Mouse (Mus musculus) CD4-positive, CD25-positive, alpha-beta regulatory T cell, adult 4 months (primary cell): ENCODE results near the gene Mrpl22. TPM values are rescaled to one million over a fixed set of nuclear protein-coding genes. Genes with fewer than 3 reads are reported as not detected.
"Not testable (repeated sequence)": the region's sequence is repeated elsewhere in the genome, so short reads cannot be mapped to it uniquely, and the experiment has no call there.

Experiments used
- ATAC-seq: one replicate; pipeline ENCODE4 v1.8.0; 2017
- polyA plus RNA-seq, 2 experiments: library from polyadenylated mRNA; unstranded; fragments of 100-300 nt; shearing (Covaris generic); gene quantifications; one replicate each; pipeline ENCODE4 v1.2.1; 2017

The Mrpl22 gene
- 10 to 100 TPM; 66.8 to 74.2 TPM for polyA plus RNA-seq

DNA sequence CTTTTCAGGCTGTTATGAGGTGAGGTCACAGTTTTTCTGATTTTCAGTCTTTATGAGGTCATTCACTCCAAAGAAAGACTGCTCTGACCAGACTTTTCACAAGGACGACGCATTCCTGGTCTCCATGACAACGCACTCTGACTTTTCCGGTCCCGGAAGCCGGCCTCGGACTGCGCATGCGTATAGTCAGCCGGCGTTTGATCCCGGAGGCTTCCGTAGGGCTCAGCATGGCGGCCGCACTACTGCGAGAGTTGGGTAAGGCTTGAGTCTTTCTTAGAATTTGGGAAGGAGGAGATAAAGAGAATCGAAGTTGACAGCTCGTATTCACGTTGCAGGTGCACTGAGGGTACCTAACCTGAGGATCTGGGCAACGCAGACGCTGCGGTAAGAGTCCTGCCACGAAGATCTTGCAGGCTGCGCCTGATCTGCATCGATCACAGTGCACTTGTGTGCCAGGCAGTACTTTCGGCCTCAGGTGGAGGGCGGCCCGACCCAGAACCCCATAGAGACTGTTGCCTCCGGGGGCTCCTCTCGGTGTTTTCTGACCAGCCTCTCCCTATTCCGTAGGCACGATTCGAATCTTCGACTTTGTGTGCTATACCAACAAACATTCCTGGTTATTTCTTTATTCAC is at the start of gene Mrpl22:
Gene Mrpl22, plus strand, starts transcription at position 203 of the 633 bp plus-strand sequence.
- ATAC-seq: peak; percentile 60

GRCm38 (mm10) chr11:58123711-58124110 is 47.8 kb upstream of the Mrpl22 start:
- ATAC-seq: no peak

- no peak for ATAC-seq
Observed at GRCm38 (mm10) chr11:58125021-58125420, 46.4 kb upstream of the Mrpl22 start.

- ATAC-seq: no peak
Observed at GRCm38 (mm10) chr11:58126397-58127160, 44.9 kb upstream of the Mrpl22 start.

GRCm38 (mm10) chr11:58127544-58127943 is 43.9 kb upstream of the Mrpl22 start:
- ATAC-seq: no peak

- ATAC-seq: no peak
Observed at GRCm38 (mm10) chr11:58129302-58129843, 42.1 kb upstream of the Mrpl22 start.

GRCm38 (mm10) chr11:58132026-58132425 is 39.4 kb upstream of the Mrpl22 start:
- ATAC-seq: no peak

DNA sequence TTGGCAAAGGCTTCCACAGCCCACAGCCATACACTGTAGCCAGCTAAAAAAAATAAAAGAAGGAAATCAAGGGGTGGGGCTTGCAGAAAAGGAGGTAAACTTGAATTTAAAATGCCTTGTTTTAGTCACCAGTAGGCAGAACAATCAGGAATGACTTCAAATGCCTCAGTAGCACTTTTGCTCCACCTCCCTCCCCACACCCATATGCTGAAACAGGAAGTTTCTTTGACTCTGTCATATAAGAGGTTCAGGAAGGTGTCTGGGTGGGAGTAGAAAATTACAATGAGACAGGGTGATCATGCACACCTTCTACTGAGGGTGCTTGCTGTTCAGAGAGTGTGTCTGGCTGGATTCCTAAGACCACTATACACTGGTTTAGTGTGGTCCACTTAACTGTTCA is 36.6 kb upstream of the Mrpl22 start:
- ATAC-seq: peak; percentile 49

- no peak for ATAC-seq
Observed at GRCm38 (mm10) chr11:58135296-58135695, 36.2 kb upstream of the Mrpl22 start.

- ATAC-seq: no peak
Observed at GRCm38 (mm10) chr11:58136677-58137076, 34.8 kb upstream of the Mrpl22 start.

DNA sequence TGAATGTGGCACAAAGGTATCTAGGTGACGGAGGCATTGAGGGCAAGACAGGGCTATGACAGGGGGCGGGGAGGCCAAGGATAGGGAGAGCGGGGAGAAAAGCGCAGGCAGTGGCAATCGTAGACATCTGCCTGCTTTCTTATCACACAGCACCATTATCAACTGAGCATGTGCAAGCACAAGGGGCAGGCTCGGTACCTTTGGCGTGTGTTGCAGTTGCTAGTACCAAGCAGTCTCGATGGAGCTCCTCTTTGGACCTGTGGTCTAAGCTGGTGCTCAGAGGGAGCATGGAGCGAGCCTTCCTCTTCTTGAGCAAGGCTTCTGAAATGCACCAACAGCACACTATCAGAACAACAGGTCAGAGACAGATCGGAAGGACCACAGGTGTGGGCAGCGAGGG is 32.6 kb upstream of the Mrpl22 start:
- no peak for ATAC-seq

GRCm38 (mm10) chr11:58139466-58139865 is 32.0 kb upstream of the Mrpl22 start:
- peak; percentile 63 for ATAC-seq

GRCm38 (mm10) chr11:58143704-58144426 is 27.6 kb upstream of the Mrpl22 start:
- ATAC-seq: no peak

- ATAC-seq: no peak
Observed at GRCm38 (mm10) chr11:58146241-58146640, 25.2 kb upstream of the Mrpl22 start.

GRCm38 (mm10) chr11:58155458-58155857 is 16.0 kb upstream of the Mrpl22 start:
- no peak for ATAC-seq

DNA sequence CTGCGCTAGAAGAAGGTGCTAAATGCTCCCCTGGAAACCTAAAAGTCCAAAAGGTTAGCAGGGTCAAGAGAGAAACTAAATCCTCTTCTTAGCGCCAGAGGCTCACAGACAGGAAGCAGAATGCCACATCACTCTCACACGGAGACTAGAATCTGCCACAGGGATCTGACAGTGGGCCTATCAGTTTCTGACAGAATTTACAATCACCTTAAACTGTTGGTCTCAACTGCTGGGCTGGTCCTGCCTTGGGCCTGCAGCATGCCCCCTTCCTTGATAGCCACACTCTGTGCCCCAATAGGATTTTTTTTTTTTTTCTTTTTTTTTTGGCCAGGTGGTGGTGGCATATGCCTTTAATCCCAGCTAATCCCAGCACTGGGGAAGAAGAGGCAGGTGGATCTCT is 14.6 kb upstream of the Mrpl22 start:
- ATAC-seq: no peak

GRCm38 (mm10) chr11:58165072-58165471 is 6.4 kb upstream of the Mrpl22 start:
- no peak for ATAC-seq

GRCm38 (mm10) chr11:58167822-58168166 is 3.7 kb upstream of the Mrpl22 start:
- no peak for ATAC-seq

- peak; percentile 76 for ATAC-seq
Observed at GRCm38 (mm10) chr11:58168167-58168915, 3.1 kb upstream of the Mrpl22 start, which contains the start of gene Gemin5. TSS of gene Gemin5 (minus strand) at chr11:58168539.

GRCm38 (mm10) chr11:58169666-58170065 is 1.8 kb upstream of the Mrpl22 start:
- no peak for ATAC-seq

- peak; percentile 57 for ATAC-seq
Observed at GRCm38 (mm10) chr11:58179563-58179962, 8.1 kb downstream of the Mrpl22 start.

DNA sequence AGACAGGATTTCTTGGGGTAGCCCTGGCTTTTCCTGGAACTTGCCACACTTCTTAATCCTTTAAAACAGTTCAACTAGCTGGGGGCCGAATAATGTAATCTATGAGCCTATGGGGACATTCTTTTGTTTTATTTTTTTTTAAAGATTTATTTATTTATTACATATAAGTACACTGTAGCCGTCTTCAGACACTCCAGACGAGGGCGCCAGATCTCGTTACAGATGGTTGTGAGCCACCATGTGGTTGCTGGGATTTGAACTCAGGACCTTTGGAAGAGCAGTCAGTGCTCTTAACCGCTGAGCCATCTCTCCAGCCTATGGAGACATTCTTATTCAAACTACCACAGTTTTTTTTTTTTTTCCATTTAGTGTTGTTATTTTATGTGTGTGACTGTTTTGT is 8.5 kb downstream of the Mrpl22 start:
- not testable (repeated sequence) for ATAC-seq
